Mouse (Mus musculus) embryonic facial prominence, embryonic 12.5 days (tissue): ENCODE measurements around the gene Pabpc5. TPM values are rescaled to one million over a fixed set of nuclear protein-coding genes. Genes with fewer than 3 reads are reported as not detected.

Experiments used
- ATAC-seq: fragments of 200-750 bp; cut with Nextera tagmentation; 2 replicates; pipeline ENCODE4 v1.8.0; 2017; ENCODE audit not compliant: insufficient number of reproducible peaks, insufficient read depth, low FRiP score, low TSS enrichment
- H3K27ac ChIP-seq: fragments of 300-500 bp; sonication (generic); 2 replicates; pipeline ENCODE4 v1.5.1; 2016; ENCODE audit warnings: mild to moderate bottlenecking
- H3K27me3 ChIP-seq: fragments of 300-500 bp; sonication (generic); 2 replicates; pipeline ENCODE4 v1.6.1; 2016; ENCODE audit warnings: mild to moderate bottlenecking, moderate library complexity
- H3K36me3 ChIP-seq: fragments of 300-500 bp; sonication (generic); 2 replicates; pipeline ENCODE4 v1.6.1; 2016; ENCODE audit warnings: mild to moderate bottlenecking
- H3K4me1 ChIP-seq: fragments of 300-500 bp; sonication (generic); 2 replicates; pipeline ENCODE4 v1.6.1; 2016
- H3K4me2 ChIP-seq: fragments of 300-500 bp; sonication (generic); replicated peaks from 2 replicates; pipeline ENCODE4 v1.6.1; 2016; ENCODE audit warnings: mild to moderate bottlenecking, moderate library complexity
- H3K4me3 ChIP-seq: fragments of 300-500 bp; sonication (generic); 2 replicates; pipeline ENCODE4 v1.5.1; 2016; ENCODE audit warnings: mild to moderate bottlenecking
- H3K9ac ChIP-seq: fragments of 300-500 bp; sonication (generic); 2 replicates; pipeline ENCODE4 v1.6.1; 2016; ENCODE audit warnings: mild to moderate bottlenecking, moderate library complexity
- H3K9me3 ChIP-seq: fragments of 300-500 bp; sonication (generic); 2 replicates; pipeline ENCODE4 v1.6.1; 2016; ENCODE audit warnings: mild to moderate bottlenecking, moderate library complexity
- WGBS: fragments of 180-500 bp; shearing (Covaris S2); methylation state at CpG from one replicate; pipeline ENCODE4 v1.1.7; 2016; 5-methylcytosine and 5-hydroxymethylcytosine counted together
- polyA plus RNA-seq: library from polyadenylated mRNA; unstranded; fragments of >200 nt; fragmentation: Nextera tagmentation; extraction: Ambion mirVana; gene quantifications from 2 replicates; pipeline ENCODE4 v1.2.1, GENCODE M21; 2016

The Pabpc5 gene
- 0.38 and 0.59 TPM in 2 replicates for polyA plus RNA-seq

DNA sequence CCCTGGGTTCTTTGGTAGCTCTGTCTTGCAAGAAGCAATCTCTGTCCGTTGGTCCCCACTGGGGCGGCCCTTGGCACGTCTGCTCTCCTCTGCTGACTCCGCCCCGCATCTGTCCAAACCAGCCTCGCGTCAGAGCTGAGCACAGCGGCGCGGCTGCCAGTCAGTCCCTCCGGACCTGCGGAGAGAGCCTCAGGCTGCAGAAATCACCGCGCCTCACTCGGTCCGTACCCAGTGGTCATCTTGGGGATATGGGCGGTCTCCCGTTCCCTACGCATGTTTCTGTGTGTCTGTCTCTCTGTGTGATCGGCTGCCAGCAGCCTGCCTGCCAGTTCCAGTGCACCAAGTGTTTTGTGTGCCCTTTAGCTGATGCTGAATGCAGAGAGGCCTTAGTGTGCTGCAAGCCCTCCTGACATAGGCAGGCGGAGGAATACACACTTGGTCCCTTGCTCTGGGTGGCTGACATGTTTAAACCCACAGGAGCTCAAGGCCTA is at the start of gene Pabpc5:
TSS of gene Pabpc5 (plus strand) at position 116 of the 491 bp plus-strand sequence.
- Histone ChIP-seq H3K9ac (0 out of 2 replicates have a peak within 1 kb of the TSS, but pooled peaks have one; percentile 44), H3K4me3 (peak within 1 kb of the TSS; percentile 42), H3K27me3 (no peaks in the 10 kb centered on the region), H3K4me2 (peak within 1 kb of the TSS; percentile 44), H3K9me3 (no peaks in the 10 kb centered on the region), H3K27ac (peak within 1 kb of the TSS; percentile 74), H3K36me3 (no peaks in the 10 kb centered on the region), H3K4me1 (no peaks in the 10 kb centered on the region)
- WGBS = 11% methylated on average over 21 of the region's 21 CpGs
- peak; percentile 90 for ATAC-seq

DNA sequence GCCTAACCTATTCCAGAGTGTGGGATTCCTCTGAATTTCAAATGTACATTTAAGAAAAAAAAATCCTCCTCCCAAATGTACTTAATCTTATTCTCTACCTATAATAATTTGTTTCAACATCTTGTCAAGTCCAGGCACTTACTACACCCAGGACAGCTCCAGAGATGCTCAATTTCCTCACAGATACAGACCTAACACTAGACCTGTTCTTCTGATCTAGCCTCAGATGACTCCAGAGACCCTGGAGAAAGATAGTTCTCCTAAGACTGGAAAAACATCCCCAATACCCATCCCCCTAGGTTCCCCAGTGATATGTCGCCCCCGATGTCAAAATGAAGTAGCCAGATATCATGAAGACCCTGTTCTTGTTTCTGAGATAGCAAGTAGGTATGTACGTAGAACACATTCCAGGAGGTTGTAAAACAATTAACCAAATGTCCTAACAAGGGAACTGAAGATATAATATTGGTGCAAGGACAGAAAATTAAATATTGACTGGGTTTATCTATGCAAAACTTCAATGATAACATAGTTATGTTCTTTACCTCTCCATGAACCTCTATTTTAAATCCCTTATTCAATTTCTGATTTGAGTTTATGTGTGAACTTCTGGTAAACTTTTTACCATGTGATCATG is 39.9 kb upstream of the Pabpc5 start:
- no peaks in the 10 kb centered on the region for H3K9me3 ChIP-seq
- no peak overlapping the region for H3K4me3 ChIP-seq
- ATAC-seq = no peak
- no peaks in the 10 kb centered on the region for H3K4me1 ChIP-seq
- no peaks in the 10 kb centered on the region for H3K27me3 ChIP-seq
- H3K9ac ChIP-seq = no peak overlapping the region
- H3K27ac ChIP-seq = no peak overlapping the region
- 92% methylated on average over 3 of the region's 3 CpGs for WGBS
- no peaks in the 10 kb centered on the region for H3K36me3 ChIP-seq
- no peak overlapping the region for H3K4me2 ChIP-seq

DNA sequence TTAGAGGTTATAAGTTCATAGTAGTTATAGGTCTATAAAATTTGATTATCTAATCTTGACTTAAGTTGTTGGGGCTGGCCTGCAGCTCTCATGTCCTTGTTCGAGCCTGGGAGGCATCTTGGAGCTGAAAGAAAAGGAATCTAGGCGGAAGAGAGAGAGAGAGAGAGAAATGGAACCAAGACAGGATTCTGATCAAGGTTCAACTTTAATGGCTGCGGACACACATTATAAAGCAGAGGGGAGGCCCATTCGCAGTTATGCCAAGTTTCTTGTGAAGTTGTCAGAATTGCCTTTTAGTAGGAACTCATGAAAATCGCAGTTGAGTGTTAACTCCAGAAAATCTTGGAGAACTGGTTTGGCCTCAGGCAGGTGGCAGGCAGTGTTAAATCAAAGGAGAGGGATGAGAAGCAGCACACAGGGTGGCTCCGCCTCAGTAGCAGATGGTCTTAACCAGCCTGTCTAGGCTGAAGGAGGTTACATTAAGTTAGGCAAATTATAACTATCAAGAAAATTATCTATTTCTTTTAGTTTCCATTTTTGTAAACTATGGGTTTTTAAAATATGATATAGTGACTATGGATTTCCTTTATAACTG is 38.6 kb upstream of the Pabpc5 start:
- Histone ChIP-seq H3K4me3 (no peak overlapping the region), H3K36me3 (no peaks in the 10 kb centered on the region), H3K9me3 (no peaks in the 10 kb centered on the region), H3K4me1 (no peaks in the 10 kb centered on the region), H3K4me2 (no peak overlapping the region), H3K9ac (no peak overlapping the region), H3K27ac (no peak overlapping the region), H3K27me3 (no peaks in the 10 kb centered on the region)
- WGBS = 72% methylated on average over 6 of the region's 6 CpGs
- ATAC-seq = no peak

DNA sequence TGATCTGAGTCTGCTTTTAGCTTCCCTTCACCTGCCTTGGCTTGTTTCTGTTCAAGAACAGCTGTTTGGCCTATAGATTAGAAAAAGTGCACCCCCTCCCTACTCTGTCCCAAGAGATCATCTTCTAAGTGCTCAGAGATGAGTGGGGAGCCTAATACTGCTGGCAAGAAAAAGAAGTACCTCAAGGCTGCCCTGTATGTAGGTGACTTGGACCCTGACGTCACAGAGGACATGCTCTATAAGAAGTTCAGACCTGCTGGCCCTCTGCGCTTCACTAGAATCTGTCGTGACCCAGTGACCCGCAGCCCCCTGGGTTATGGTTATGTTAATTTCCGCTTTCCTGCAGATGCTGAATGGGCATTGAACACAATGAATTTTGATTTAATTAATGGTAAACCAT is 856 bp downstream of the Pabpc5 start:
- Histone ChIP-seq H3K9ac (no peak overlapping the region), H3K27me3 (no peaks in the 10 kb centered on the region), H3K4me3 (no peak overlapping the region), H3K27ac (no peak overlapping the region), H3K36me3 (no peaks in the 10 kb centered on the region), H3K4me2 (peak overlapping the region; percentile 44; the same call in 1 of the 2 replicates), H3K9me3 (no peaks in the 10 kb centered on the region), H3K4me1 (no peaks in the 10 kb centered on the region)
- 84% methylated on average over 5 of the region's 5 CpGs for WGBS
- no peak for ATAC-seq
